Mouse (Mus musculus): Measurements from ENCODE around the gene Tmem181a.
"Not testable (repeated sequence)": the region's sequence is repeated elsewhere in the genome, so short reads cannot be mapped to it uniquely, and the experiment has no call there.

The Tmem181a gene

GRCm38 (mm10) chr17:6256400-6257069 is at the start of gene Tmem181a:
Gene Tmem181a (plus strand): TSS chr17:6256860.
- not testable (repeated sequence) for DNase-seq (ENCODE audit: low read depth, low spot score); H3K27me3 ChIP-seq (ENCODE audit: control insufficient read depth, insufficient read depth, low read length, poor library complexity, severe bottlenecking); H3K36me3 ChIP-seq (ENCODE audit: control insufficient read depth, insufficient read depth, low read length, poor library complexity, severe bottlenecking)

GRCm38 (mm10) chr17:6211721-6212120 is 44.9 kb upstream of the Tmem181a start:
- no peaks in the 10 kb centered on the region for H3K27me3 ChIP-seq (ENCODE audit: control insufficient read depth, insufficient read depth, low read length, poor library complexity, severe bottlenecking)
- DNase-seq (ENCODE audit: low read depth, low spot score): no peak
- peaks cover 2% of the 10 kb centered on the region; the same call in 1 of the 2 replicates for H3K36me3 ChIP-seq (ENCODE audit: control insufficient read depth, insufficient read depth, low read length, poor library complexity, severe bottlenecking)

GRCm38 (mm10) chr17:6215640-6216039 is 41.0 kb upstream of the Tmem181a start:
- H3K27me3 ChIP-seq (ENCODE audit: control insufficient read depth, insufficient read depth, low read length, poor library complexity, severe bottlenecking): no peaks in the 10 kb centered on the region
- no peak for DNase-seq (ENCODE audit: low read depth, low spot score)

GRCm38 (mm10) chr17:6216514-6216913 is 40.1 kb upstream of the Tmem181a start:
- H3K27me3 ChIP-seq (ENCODE audit: control insufficient read depth, insufficient read depth, low read length, poor library complexity, severe bottlenecking): no peaks in the 10 kb centered on the region
- peaks cover 2% of the 10 kb centered on the region; the same call in 1 of the 2 replicates for H3K36me3 ChIP-seq (ENCODE audit: control insufficient read depth, insufficient read depth, low read length, poor library complexity, severe bottlenecking)
- no peak for DNase-seq (ENCODE audit: low read depth, low spot score)

More at GRCm38 (mm10) chr17:6215640-6216039, 41.0 kb upstream of the Tmem181a start:
- peaks cover 2% of the 10 kb centered on the region; the same call in 1 of the 2 replicates for H3K36me3 ChIP-seq (ENCODE audit: control insufficient read depth, insufficient read depth, low read length, poor library complexity, severe bottlenecking)

GRCm38 (mm10) chr17:6232633-6233032 is 24.0 kb upstream of the Tmem181a start:
- H3K27me3 ChIP-seq (ENCODE audit: control insufficient read depth, insufficient read depth, low read length, poor library complexity, severe bottlenecking); H3K36me3 ChIP-seq (ENCODE audit: control insufficient read depth, insufficient read depth, low read length, poor library complexity, severe bottlenecking); DNase-seq (ENCODE audit: low read depth, low spot score): not testable (repeated sequence)

- not testable (repeated sequence) for H3K27me3 ChIP-seq (ENCODE audit: control insufficient read depth, insufficient read depth, low read length, poor library complexity, severe bottlenecking); H3K36me3 ChIP-seq (ENCODE audit: control insufficient read depth, insufficient read depth, low read length, poor library complexity, severe bottlenecking); DNase-seq (ENCODE audit: low read depth, low spot score)
These were observed 5.4 kb upstream of the Tmem181a start for GRCm38 (mm10) chr17:6251298-6251697.

- H3K27me3 ChIP-seq (ENCODE audit: control insufficient read depth, insufficient read depth, low read length, poor library complexity, severe bottlenecking); DNase-seq (ENCODE audit: low read depth, low spot score); H3K36me3 ChIP-seq (ENCODE audit: control insufficient read depth, insufficient read depth, low read length, poor library complexity, severe bottlenecking): not testable (repeated sequence)
These were observed 403 bp downstream of the Tmem181a start for GRCm38 (mm10) chr17:6257070-6257456.

- H3K36me3 ChIP-seq (ENCODE audit: control insufficient read depth, insufficient read depth, low read length, poor library complexity, severe bottlenecking); H3K27me3 ChIP-seq (ENCODE audit: control insufficient read depth, insufficient read depth, low read length, poor library complexity, severe bottlenecking): not testable (repeated sequence)
- DNase-seq (ENCODE audit: low read depth, low spot score): peak; percentile 9
These were observed 13.5 kb downstream of the Tmem181a start for GRCm38 (mm10) chr17:6269876-6270831.

- H3K27me3 ChIP-seq (ENCODE audit: control insufficient read depth, insufficient read depth, low read length, poor library complexity, severe bottlenecking): not testable (repeated sequence)
- peak; percentile 13 for DNase-seq (ENCODE audit: low read depth, low spot score)
These were observed 14.2 kb downstream of the Tmem181a start for GRCm38 (mm10) chr17:6270840-6271239.

GRCm38 (mm10) chr17:6271970-6272369 is 15.3 kb downstream of the Tmem181a start:
- peak; percentile 38 for DNase-seq (ENCODE audit: low read depth, low spot score)
- not testable (repeated sequence) for H3K36me3 ChIP-seq (ENCODE audit: control insufficient read depth, insufficient read depth, low read length, poor library complexity, severe bottlenecking); H3K27me3 ChIP-seq (ENCODE audit: control insufficient read depth, insufficient read depth, low read length, poor library complexity, severe bottlenecking)

More at GRCm38 (mm10) chr17:6270840-6271239, 14.2 kb downstream of the Tmem181a start:
- not testable (repeated sequence) for H3K36me3 ChIP-seq (ENCODE audit: control insufficient read depth, insufficient read depth, low read length, poor library complexity, severe bottlenecking)

- H3K27me3 ChIP-seq (ENCODE audit: control insufficient read depth, insufficient read depth, low read length, poor library complexity, severe bottlenecking); DNase-seq (ENCODE audit: low read depth, low spot score): not testable (repeated sequence)
These were observed 18.0 kb downstream of the Tmem181a start for GRCm38 (mm10) chr17:6274693-6275092.

GRCm38 (mm10) chr17:6279205-6279604 is 22.5 kb downstream of the Tmem181a start:
- H3K27me3 ChIP-seq (ENCODE audit: control insufficient read depth, insufficient read depth, low read length, poor library complexity, severe bottlenecking); H3K36me3 ChIP-seq (ENCODE audit: control insufficient read depth, insufficient read depth, low read length, poor library complexity, severe bottlenecking); DNase-seq (ENCODE audit: low read depth, low spot score): not testable (repeated sequence)

More at GRCm38 (mm10) chr17:6274693-6275092, 18.0 kb downstream of the Tmem181a start:
- H3K36me3 ChIP-seq (ENCODE audit: control insufficient read depth, insufficient read depth, low read length, poor library complexity, severe bottlenecking): not testable (repeated sequence)

- not testable (repeated sequence) for DNase-seq (ENCODE audit: low read depth, low spot score); H3K36me3 ChIP-seq (ENCODE audit: control insufficient read depth, insufficient read depth, low read length, poor library complexity, severe bottlenecking); H3K27me3 ChIP-seq (ENCODE audit: control insufficient read depth, insufficient read depth, low read length, poor library complexity, severe bottlenecking)
These were observed 23.1 kb downstream of the Tmem181a start for GRCm38 (mm10) chr17:6279772-6280171.

- DNase-seq (ENCODE audit: low read depth, low spot score); H3K27me3 ChIP-seq (ENCODE audit: control insufficient read depth, insufficient read depth, low read length, poor library complexity, severe bottlenecking); H3K36me3 ChIP-seq (ENCODE audit: control insufficient read depth, insufficient read depth, low read length, poor library complexity, severe bottlenecking): not testable (repeated sequence)
These were observed 23.9 kb downstream of the Tmem181a start for GRCm38 (mm10) chr17:6280513-6280912.

GRCm38 (mm10) chr17:6283137-6283536 is 26.5 kb downstream of the Tmem181a start:
- H3K27me3 ChIP-seq (ENCODE audit: control insufficient read depth, insufficient read depth, low read length, poor library complexity, severe bottlenecking); DNase-seq (ENCODE audit: low read depth, low spot score); H3K36me3 ChIP-seq (ENCODE audit: control insufficient read depth, insufficient read depth, low read length, poor library complexity, severe bottlenecking): not testable (repeated sequence)
